Mouse (Mus musculus) embryonic facial prominence, embryonic 14.5 days (tissue): Measurements from ENCODE around the gene Cdc42ep4. TPM values are rescaled to one million over a fixed set of nuclear protein-coding genes. Genes with fewer than 3 reads are reported as not detected.
A peak's percentile ranks its signal among the peaks of the same experiment; 100 is the strongest.

ENCODE experiments used
- ATAC-seq: fragments of 200-750 bp; cut with Nextera tagmentation; 2 replicates; pipeline ENCODE4 v1.8.0; 2017; ENCODE audit warnings: low read depth, moderate number of reproducible peaks, moderate TSS enrichment
- DNase-seq: peaks from one replicate; pipeline ENCODE4 v3.0.0-alpha.2; 2015; ENCODE audit warnings: low spot score
- H3K27ac ChIP-seq: fragments of 300-500 bp; sonication (generic); replicated peaks from 2 replicates; pipeline ENCODE4 v1.5.1; 2014; ENCODE audit warnings: low read depth, mild to moderate bottlenecking, low read length, moderate library complexity
- H3K27me3 ChIP-seq: fragments of 300-500 bp; sonication (generic); replicated peaks from 2 replicates; pipeline ENCODE4 v1.6.1; 2014; ENCODE audit warnings: low read length; ENCODE audit not compliant: control insufficient read depth, insufficient read depth
- H3K36me3 ChIP-seq: fragments of 300-500 bp; sonication (generic); 2 replicates; pipeline ENCODE4 v1.6.1; 2014; ENCODE audit warnings: low read length, mixed read lengths; ENCODE audit not compliant: control insufficient read depth, insufficient read depth
- H3K4me1 ChIP-seq: fragments of 300-500 bp; sonication (generic); 2 replicates; pipeline ENCODE4 v1.6.1; 2014; ENCODE audit warnings: antibody characterized with exemption, low read length; ENCODE audit not compliant: control insufficient read depth, insufficient read depth
- H3K4me2 ChIP-seq: fragments of 300-500 bp; sonication (generic); 2 replicates; pipeline ENCODE4 v1.6.1; 2014; ENCODE audit warnings: low read depth, mild to moderate bottlenecking, low read length, moderate library complexity, mixed read lengths
- H3K4me3 ChIP-seq: fragments of 300-500 bp; sonication (generic); 2 replicates; pipeline ENCODE4 v1.5.1; 2014; ENCODE audit warnings: low read depth, mild to moderate bottlenecking, low read length
- H3K9ac ChIP-seq: fragments of 300-500 bp; sonication (generic); 2 replicates; pipeline ENCODE4 v1.6.1; 2014; ENCODE audit warnings: low read depth, mild to moderate bottlenecking, low read length, moderate library complexity, mixed read lengths
- H3K9me3 ChIP-seq: fragments of 300-500 bp; sonication (generic); 2 replicates; pipeline ENCODE4 v1.6.1; 2016; ENCODE audit warnings: low read length; ENCODE audit not compliant: control insufficient read depth
- WGBS: fragments of 180-500 bp; shearing (Covaris S2); extraction: QIAGEN DNeasy Blood & Tissue Kit; methylation state at CpG from one replicate; pipeline ENCODE4 v1.1.7; 2014; 5-methylcytosine and 5-hydroxymethylcytosine counted together
- polyA plus RNA-seq: library from polyadenylated mRNA; unstranded; fragments of >200 nt; fragmentation: Nextera tagmentation; extraction: Ambion mirVana; gene quantifications from 2 replicates; pipeline ENCODE4 v1.2.1, GENCODE M21; 2014

Cdc42ep4 gene
- polyA plus RNA-seq, 1 experiment from 2014 or later: 39.3 TPM

DNA sequence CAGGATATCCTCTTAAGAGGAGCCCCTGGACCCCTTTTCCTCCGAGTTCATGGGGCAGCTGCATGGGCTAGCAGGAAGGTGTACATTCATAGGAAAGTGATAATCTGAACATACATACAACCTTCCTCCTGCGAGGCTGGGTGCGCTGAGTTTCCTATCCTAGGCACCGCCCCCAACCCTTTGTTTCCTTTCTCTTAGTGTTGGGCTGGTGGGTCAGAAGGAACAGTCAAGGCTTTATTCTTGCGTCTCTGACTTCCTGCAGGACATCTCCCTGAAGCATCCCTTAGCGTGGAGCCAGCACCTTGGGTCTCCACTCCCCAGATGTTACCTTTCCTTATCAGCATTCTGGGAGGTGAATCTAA is 28.0 kb upstream of the Cdc42ep4 start:
- ATAC-seq (no peak; the same call in 1 of the 2 replicates), DNase-seq (no peak)
- 27% methylated on average over 6 of the region's 6 CpGs for WGBS
- H3K9me3 ChIP-seq: no peaks in the 10 kb centered on the region
- H3K27ac ChIP-seq: no peak overlapping the region
- no peaks in the 10 kb centered on the region for H3K36me3 ChIP-seq
- no peak overlapping the region for H3K4me2 ChIP-seq
- no peak overlapping the region for H3K4me3 ChIP-seq
- no peak overlapping the region for H3K9ac ChIP-seq
- peaks cover 22% of the 10 kb centered on the region for H3K4me1 ChIP-seq
- no peaks in the 10 kb centered on the region for H3K27me3 ChIP-seq

DNA sequence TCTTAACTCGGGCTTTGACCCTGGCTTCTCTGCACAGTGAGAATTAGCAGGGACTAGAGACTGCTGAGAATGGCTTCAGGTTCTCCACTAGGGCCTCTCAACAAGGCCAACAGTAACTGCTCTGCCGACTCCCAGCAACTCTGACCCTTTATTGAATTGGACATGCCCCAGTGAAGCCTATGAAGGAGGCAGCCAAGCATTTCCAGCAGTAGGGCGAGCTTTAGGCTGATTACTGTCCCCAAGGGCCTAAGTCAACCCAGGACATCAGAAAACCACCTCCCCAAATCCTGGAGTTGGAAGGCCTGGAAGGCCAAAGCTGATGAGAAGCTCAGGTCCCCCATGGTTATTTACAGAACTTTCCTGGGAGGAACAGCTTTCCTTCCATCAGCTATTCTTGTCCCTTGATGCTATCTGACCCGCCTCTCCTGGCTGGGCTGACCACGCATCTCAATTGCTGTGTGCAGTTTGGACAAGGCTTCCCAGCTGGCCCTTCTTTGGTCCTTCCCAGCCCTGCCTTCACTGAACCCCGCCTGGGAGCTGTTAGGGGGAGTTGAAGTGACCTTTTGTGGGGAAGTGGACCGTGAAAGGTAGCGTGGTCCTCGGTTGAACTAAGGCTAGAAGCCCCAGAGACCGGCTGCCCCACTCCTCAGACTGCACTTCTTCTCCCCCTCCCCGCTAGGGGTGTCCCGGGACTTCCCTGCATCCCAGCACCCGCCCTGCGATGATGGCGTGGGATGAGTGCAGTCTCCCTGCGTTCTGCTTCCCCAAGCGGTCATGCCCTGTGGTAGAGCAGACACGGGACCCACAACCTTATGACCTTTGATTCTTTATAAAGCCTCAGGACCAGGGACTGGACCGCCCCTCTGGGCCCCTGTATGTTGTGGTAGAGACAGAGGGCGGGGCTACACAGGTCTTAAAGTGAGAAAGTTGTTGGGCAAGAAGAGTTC is 27.3 kb upstream of the Cdc42ep4 start:
- Histone ChIP-seq H3K4me2 (no peak overlapping the region), H3K27ac (no peak overlapping the region; the same call in 1 of the 2 replicates), H3K4me1 (peaks cover 21% of the 10 kb centered on the region), H3K36me3 (no peaks in the 10 kb centered on the region), H3K4me3 (no peak overlapping the region), H3K9ac (no peak overlapping the region), H3K9me3 (no peaks in the 10 kb centered on the region), H3K27me3 (no peaks in the 10 kb centered on the region)
- ATAC-seq (peak; percentile 56; the same call in 1 of the 2 replicates), DNase-seq (no peak)
- 28% methylated on average over 20 of the region's 20 CpGs for WGBS

DNA sequence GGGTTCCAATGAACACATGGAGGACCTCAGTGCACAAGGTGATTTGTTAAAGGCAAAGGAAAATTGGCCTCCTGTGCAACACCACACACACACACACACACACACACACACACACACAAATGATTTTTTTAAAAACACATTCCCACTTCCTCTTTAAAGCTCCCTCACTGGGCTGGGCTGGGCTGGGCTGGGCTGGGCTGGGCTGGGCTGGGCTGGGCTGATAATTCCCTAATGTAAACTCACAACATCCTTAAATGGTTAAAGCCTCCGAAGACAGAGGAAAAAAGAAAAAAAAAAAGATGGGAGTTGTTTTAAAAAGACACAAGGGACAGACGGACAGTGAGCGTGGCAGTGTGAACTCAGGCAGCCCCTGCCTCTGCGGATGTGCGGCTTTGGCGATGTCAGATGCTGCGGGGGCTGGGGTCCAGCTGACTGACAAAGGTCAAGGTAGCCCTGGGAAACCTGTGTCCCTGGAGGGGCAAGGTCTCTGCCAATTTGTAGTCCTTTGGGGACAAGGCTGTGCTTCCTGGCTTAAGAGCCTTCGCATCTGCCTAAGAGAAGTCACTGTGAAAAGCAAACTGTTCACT is 26.3 kb upstream of the Cdc42ep4 start:
- Histone ChIP-seq H3K4me2 (no peak overlapping the region), H3K9me3 (no peaks in the 10 kb centered on the region), H3K9ac (no peak overlapping the region), H3K27ac (no peak overlapping the region; the same call in 1 of the 2 replicates), H3K4me3 (no peak overlapping the region), H3K36me3 (no peaks in the 10 kb centered on the region), H3K27me3 (no peaks in the 10 kb centered on the region), H3K4me1 (peaks cover 21% of the 10 kb centered on the region)
- 56% methylated on average over 7 of the region's 8 CpGs for WGBS
- no peak for ATAC-seq
- no peak for DNase-seq

DNA sequence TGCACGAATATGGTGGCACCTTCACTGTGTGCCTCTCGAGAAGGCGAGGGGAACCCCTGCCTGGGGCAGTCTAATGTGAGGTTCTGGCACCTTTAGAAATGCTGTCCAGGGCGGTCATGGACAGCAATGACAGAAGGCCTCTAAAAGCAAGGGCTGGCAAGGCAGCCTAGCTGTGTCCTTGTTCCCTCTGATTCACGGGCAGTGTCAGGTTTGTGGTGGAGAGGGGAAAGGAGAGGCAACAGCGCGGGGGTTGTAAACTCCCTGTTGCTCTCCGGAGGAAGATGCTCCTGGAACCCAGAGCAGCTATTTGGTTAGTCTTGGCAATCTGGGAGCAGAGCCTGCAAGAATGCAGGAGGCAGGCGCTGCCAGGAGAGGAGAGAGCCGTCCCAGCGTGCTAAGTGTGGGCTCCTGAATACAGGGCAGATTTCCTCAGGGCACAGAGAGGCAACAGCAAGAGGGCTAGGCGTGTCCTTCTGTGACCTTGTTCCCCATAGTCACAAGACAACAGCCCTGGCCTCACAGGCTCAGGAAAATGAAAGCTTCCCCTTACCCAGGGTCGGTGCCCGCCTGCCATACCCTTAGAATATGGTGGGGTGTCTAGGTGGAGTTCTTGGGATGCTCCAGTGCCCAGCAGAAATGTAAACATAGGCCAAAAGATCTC is 25.3 kb upstream of the Cdc42ep4 start:
- DNase-seq (no peak), ATAC-seq (no peak)
- H3K4me3 ChIP-seq: no peak overlapping the region
- no peak overlapping the region for H3K9ac ChIP-seq
- peaks cover 15% of the 10 kb centered on the region for H3K4me1 ChIP-seq
- WGBS: 60% methylated on average over 14 of the region's 14 CpGs
- H3K36me3 ChIP-seq: no peaks in the 10 kb centered on the region
- H3K27ac ChIP-seq: no peak overlapping the region
- no peaks in the 10 kb centered on the region for H3K27me3 ChIP-seq
- H3K9me3 ChIP-seq: no peaks in the 10 kb centered on the region
- no peak overlapping the region for H3K4me2 ChIP-seq

- no peaks in the 10 kb centered on the region for H3K9me3 ChIP-seq
- no peak for DNase-seq
- WGBS: 86% methylated on average over 3 of the region's 3 CpGs
Observed at GRCm38 (mm10) chr11:113774773-113775172, 23.1 kb upstream of the Cdc42ep4 start.

GRCm38 (mm10) chr11:113773191-113773590 is 21.5 kb upstream of the Cdc42ep4 start:
- H3K36me3 ChIP-seq: no peaks in the 10 kb centered on the region
- H3K27me3 ChIP-seq: no peaks in the 10 kb centered on the region
- H3K27ac ChIP-seq: no peak overlapping the region
- 85% methylated on average over 5 of the region's 5 CpGs for whole genome bisulfite sequencing
- H3K9ac ChIP-seq: no peak overlapping the region
- H3K4me1 ChIP-seq: peaks cover 13% of the 10 kb centered on the region
- DNase-seq (no peak), ATAC-seq (no peak)
- H3K4me3 ChIP-seq: no peak overlapping the region
- H3K9me3 ChIP-seq: no peaks in the 10 kb centered on the region
- H3K4me2 ChIP-seq: no peak overlapping the region

More at GRCm38 (mm10) chr11:113774773-113775172, 23.1 kb upstream of the Cdc42ep4 start:
- no peak overlapping the region for H3K27ac ChIP-seq
- H3K27me3 ChIP-seq: no peaks in the 10 kb centered on the region
- H3K4me1 ChIP-seq: peaks cover 22% of the 10 kb centered on the region
- H3K36me3 ChIP-seq: no peaks in the 10 kb centered on the region
- ATAC-seq: no peak
- no peak overlapping the region for H3K9ac ChIP-seq
- H3K4me3 ChIP-seq: no peak overlapping the region
- no peak overlapping the region for H3K4me2 ChIP-seq

- no peak overlapping the region; the same call in 1 of the 2 replicates for H3K9ac ChIP-seq
- no peaks in the 10 kb centered on the region for H3K9me3 ChIP-seq
- H3K27ac ChIP-seq: peak overlapping the region; percentile 81
- no peak overlapping the region for H3K4me3 ChIP-seq
- peaks cover 30% of the 10 kb centered on the region for H3K4me1 ChIP-seq
- no peak for ATAC-seq
- no peaks in the 10 kb centered on the region for H3K36me3 ChIP-seq
- WGBS: 53% methylated on average over 13 of the region's 13 CpGs
- peak; percentile 85 for DNase-seq
- no peaks in the 10 kb centered on the region for H3K27me3 ChIP-seq
- H3K4me2 ChIP-seq: 0 out of 2 replicates have a peak overlapping the region, but pooled peaks have one; percentile 3
Observed at GRCm38 (mm10) chr11:113771187-113771586, 19.5 kb upstream of the Cdc42ep4 start.

- no peaks in the 10 kb centered on the region for H3K36me3 ChIP-seq
- ATAC-seq (no peak), DNase-seq (peak; percentile 74)
- no peak overlapping the region for H3K9ac ChIP-seq
- H3K27ac ChIP-seq: peak overlapping the region; percentile 72; the same call in 1 of the 2 replicates
- 43% methylated on average over 3 of the region's 3 CpGs for WGBS
- peaks cover 45% of the 10 kb centered on the region for H3K4me1 ChIP-seq
- H3K4me2 ChIP-seq: no peak overlapping the region
- no peaks in the 10 kb centered on the region for H3K9me3 ChIP-seq
- no peaks in the 10 kb centered on the region for H3K27me3 ChIP-seq
- H3K4me3 ChIP-seq: no peak overlapping the region
Observed at GRCm38 (mm10) chr11:113768356-113768755, 16.7 kb upstream of the Cdc42ep4 start.
